Mouse (Mus musculus) gastrocnemius, postnatal 25 days (tissue): ENCODE measurements around the gene BC048403. TPM values are rescaled to one million over a fixed set of nuclear protein-coding genes. Genes with fewer than 3 reads are reported as not detected.
A peak's percentile ranks its signal among the peaks of the same experiment; 100 is the strongest.

Experiments used
- DNase-seq: peaks from one replicate; pipeline ENCODE4 v3.0.0; 2022
- long read RNA-seq, 2 experiments: library from polyadenylated mRNA; stranded (forward); transcript quantifications; one replicate each; pipeline ENCODE4 v2.0.0; 2021
- total RNA-seq, 2 experiments: library from RNA; stranded (reverse); gene quantifications; 1 replicate in 1 of 2; 2 replicates in 1 of 2; pipeline ENCODE4 v1.2.3; 2021

Gene BC048403
- 1 to 10 TPM in 1 of 2 experiments, under 1 TPM in 1; 0.86 to 1.5 TPM for total RNA-seq
- long read RNA-seq, experiment 1: 0 reads
- long read RNA-seq, experiment 2, partial matches to known transcripts: 0 of 3 reads
- long read RNA-seq, experiment 2, other reads (novel, unspliced or antisense): 0 of 3 reads

GRCm38 (mm10) chr10:121739548-121740505 lies at the start of gene BC048403:
Gene BC048403, plus strand, starts transcription at chr10:121739937.
- DNase-seq: peak; percentile 81

DNA sequence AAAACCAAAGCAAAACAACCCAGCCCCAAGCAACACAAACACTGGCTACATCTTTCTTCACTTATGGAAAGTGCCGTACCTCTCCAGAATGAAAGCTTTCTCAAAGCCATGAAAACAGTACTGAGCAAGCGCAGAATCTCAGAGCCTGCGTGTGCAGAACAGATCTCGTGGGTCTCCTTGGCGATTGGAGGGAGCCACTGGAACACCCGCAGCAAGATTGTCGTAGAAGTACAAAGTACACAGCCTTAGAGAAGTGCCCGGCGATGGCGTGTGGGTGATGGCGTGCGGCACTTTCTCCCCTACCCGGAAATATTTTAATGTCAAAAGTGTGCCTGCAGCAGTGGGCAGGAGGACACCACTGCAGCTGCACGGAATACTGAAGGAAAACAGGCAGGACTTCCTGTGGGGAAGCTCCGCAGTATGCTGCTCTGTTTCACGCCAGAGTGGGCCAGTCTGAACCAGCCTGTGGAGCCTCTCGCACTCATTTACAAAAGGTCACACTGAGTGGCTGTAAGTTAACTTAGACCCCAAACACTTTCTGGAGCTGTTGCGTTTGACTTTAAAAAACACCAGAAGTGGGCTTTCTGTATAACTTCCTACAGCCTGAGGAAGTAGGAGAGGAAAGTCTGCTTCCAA lies 46.7 kb upstream of the BC048403 start:
- no peak for DNase-seq

GRCm38 (mm10) chr10:121694567-121694966 lies 45.2 kb upstream of the BC048403 start:
- DNase-seq: no peak

GRCm38 (mm10) chr10:121701296-121702248 lies 38.2 kb upstream of the BC048403 start:
- no peak for DNase-seq

DNA sequence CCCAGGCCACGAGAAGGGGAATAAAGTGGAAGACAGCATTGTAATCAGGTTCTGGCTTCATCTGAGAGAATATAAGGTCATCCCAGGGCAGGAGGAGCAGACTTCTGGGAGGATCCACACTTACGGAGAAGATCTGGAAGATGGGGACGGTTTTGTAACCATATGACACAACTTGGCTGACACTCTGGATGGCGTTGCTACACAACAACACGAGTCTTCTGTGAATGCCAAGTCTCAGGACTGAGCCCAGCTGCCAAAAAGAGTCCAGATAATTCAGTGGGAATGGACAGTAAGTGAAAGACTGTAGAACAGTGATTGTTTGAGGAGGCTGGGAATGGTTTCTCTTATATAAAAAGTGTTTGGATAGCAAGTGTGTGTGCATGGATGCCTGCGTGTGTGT lies 36.1 kb upstream of the BC048403 start:
- DNase-seq: peak; percentile 77

- no peak for DNase-seq
These were observed 34.9 kb upstream of the BC048403 start for GRCm38 (mm10) chr10:121704871-121705270.

- peak; percentile 26 for DNase-seq
These were observed 34.2 kb upstream of the BC048403 start for GRCm38 (mm10) chr10:121705399-121706163.

- DNase-seq: no peak
These were observed 22.9 kb upstream of the BC048403 start for GRCm38 (mm10) chr10:121716862-121717261.

GRCm38 (mm10) chr10:121718896-121719585 lies 20.7 kb upstream of the BC048403 start:
- DNase-seq: no peak

GRCm38 (mm10) chr10:121720701-121721100 lies 19.0 kb upstream of the BC048403 start:
- DNase-seq: no peak

- DNase-seq: no peak
These were observed 13.2 kb upstream of the BC048403 start for GRCm38 (mm10) chr10:121726505-121726904.

DNA sequence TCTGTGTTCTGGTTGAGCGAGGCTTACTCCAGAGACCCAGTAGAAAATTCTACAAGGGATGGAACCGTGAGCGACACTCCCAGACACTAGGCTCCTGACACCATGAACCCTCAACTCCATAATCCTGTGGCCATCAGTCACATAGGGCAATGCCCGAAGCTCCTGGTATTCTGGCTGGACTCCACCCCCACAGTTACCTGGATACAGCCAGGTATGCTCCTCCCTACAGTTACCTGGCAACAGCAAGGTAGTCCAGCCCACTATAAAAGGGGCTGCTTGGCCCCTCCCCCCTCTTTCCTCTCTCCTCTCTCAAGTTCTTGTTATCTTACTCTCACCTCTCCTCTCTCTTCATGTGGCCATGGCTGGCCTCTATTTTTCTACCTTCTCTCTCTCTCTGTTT lies 12.6 kb upstream of the BC048403 start:
- DNase-seq: no peak

DNA sequence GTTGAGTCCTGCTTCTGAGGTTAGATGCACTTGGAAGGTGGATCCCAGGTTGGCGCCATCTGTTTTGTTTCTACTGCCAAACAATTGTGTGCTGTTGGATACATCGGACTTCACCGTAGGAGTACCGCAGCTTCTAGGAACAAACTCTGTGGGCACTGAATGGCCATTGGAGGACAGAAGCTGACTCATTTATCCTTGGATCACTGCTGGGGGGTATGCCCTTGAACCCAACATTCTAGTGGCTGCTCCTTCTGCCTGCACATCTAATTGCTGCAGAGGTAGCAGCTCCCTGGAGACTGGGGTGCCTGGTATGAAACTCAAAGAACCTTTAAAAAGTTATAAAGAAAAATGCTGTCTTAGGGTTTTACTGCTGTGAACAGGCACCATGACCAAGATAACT lies 11.5 kb upstream of the BC048403 start:
- no peak for DNase-seq

GRCm38 (mm10) chr10:121731048-121731725 lies 8.6 kb upstream of the BC048403 start:
- DNase-seq: no peak

GRCm38 (mm10) chr10:121732542-121732941 lies 7.2 kb upstream of the BC048403 start:
- no peak for DNase-seq

DNA sequence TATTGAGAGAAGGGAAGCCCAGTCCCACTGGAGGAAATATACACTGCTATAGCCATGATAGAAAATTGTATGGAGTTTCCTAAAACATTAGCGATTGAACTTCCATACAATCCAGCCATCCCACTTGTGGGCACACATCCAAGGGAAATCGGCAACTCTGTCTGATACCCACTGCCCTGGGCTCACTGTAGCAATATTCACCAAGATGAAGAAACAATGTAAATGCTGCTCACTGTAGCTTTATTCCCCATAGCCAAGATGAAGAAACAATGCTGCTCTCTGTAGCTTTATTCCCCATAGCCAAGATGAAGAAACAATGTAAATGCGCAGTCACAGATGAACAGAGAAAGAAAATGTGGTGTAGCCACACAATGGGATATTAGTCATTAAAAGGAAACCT lies 2.5 kb upstream of the BC048403 start:
- DNase-seq: no peak

DNA sequence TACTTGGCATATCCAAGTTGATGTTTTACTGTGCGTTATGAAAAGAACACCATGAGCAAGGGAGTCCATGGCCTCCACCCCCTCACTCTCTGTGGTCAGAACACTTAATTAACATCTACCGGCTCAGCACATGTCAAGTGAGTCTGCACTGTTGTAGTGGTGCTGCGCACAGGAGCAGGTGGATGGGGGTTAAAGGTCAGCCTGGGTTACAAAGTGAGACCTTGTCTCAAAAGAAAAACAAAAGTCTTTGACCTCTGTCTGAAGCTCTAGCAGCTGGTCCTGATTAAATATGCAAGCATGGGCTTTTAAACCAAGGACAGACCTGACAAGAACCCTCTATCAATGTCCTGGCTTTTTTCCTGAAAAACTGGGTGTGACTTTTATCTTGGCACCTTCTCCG lies 2.6 kb downstream of the BC048403 start:
- DNase-seq: no peak

GRCm38 (mm10) chr10:121750175-121750574 lies 10.4 kb downstream of the BC048403 start:
- no peak for DNase-seq

- DNase-seq: no peak
These were observed 14.5 kb downstream of the BC048403 start for GRCm38 (mm10) chr10:121754237-121754636.

GRCm38 (mm10) chr10:121755822-121756221 lies 16.1 kb downstream of the BC048403 start:
- DNase-seq: no peak
